Mouse (Mus musculus) heart, postnatal 25 days (tissue): ENCODE measurements around the gene Itpa. TPM values are rescaled to one million over a fixed set of nuclear protein-coding genes. Genes with fewer than 3 reads are reported as not detected.
"Not testable (repeated sequence)": the region's sequence is repeated elsewhere in the genome, so short reads cannot be mapped to it uniquely, and the experiment has no call there.

Source experiments
- DNase-seq: peaks from one replicate; pipeline ENCODE4 v3.0.0; 2022; ENCODE audit warnings: low spot score
- intact Hi-C: fragments of 180-260 bp; cut with DNase I; formaldehyde crosslinking; loops from one replicate; pipeline ENCODE4 v1.15.1; 2025
- total RNA-seq, 2 experiments: library from RNA; stranded (reverse); gene quantifications; 2 replicates each; pipeline ENCODE4 v1.2.3; 2021

The Itpa gene
- 10 to 100 TPM; 18.2 to 24.1 TPM for total RNA-seq

- intact Hi-C loops: loop anchor here (10.0 kb wide), 1 partner anchor 243 kb away; the partner anchor contains the start of genes Pced1a and Vps16
- DNase-seq: peak; percentile 78
Observed at GRCm38 (mm10) chr2:130667559-130667958, at the start of gene Itpa. Gene Itpa (plus strand): TSS chr2:130667610.

DNA sequence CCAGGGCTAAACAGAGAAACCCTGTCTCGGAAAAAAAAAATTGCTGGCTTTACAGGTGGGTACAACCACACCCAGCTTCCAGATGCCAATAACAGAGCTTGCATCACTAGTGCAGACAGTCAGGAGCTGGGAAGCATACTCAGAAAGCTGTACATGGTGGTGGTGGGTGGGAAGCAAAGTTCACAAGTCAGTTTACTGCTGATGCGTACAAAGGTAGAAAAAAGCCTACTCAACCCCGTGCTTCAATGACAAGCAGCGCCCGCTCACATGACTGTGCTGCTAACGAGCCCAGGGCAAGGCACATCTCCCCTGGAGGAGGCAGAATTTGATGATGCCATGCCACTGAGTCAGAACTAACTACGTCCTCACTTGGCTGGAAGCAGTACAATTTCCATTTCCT is 48.4 kb upstream of the Itpa start:
- intact Hi-C loops: no loop called here

GRCm38 (mm10) chr2:130628424-130628823 is 39.0 kb upstream of the Itpa start:
- intact Hi-C loops: no loop called here
- DNase-seq: no peak

More for the DNA sequence above, 48.4 kb upstream of the Itpa start:
- no peak for DNase-seq

GRCm38 (mm10) chr2:130629080-130629838 is 38.2 kb upstream of the Itpa start:
- DNase-seq: no peak
- intact Hi-C loops: no loop called here

DNA sequence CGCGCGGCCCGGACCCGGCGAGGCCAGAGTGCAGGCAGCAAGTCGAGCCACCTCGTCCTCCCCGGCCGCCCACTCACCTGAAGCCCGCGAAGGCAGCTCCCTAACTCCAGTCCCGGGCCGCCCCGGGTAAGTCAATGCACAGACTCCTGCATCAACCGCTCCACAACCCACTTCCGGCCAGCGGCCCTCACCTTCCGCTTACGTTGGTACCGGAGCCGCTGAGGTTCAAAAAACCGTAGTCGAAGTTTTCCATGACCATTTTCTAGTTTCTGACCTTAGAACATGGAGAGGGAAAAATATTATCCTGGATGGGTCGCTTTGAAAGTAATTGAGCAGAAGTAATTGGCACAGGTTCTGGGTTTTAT is 37.6 kb upstream of the Itpa start, which contains the start of the genes Fastkd5 and Ubox5:
TSS of gene Fastkd5 (minus strand) at position 189 of the 365 bp plus-strand sequence.
TSS of gene Ubox5 (minus strand) at position 200 of the 365 bp plus-strand sequence.
- DNase-seq: peak; percentile 72
- intact Hi-C loops: no loop called here

DNA sequence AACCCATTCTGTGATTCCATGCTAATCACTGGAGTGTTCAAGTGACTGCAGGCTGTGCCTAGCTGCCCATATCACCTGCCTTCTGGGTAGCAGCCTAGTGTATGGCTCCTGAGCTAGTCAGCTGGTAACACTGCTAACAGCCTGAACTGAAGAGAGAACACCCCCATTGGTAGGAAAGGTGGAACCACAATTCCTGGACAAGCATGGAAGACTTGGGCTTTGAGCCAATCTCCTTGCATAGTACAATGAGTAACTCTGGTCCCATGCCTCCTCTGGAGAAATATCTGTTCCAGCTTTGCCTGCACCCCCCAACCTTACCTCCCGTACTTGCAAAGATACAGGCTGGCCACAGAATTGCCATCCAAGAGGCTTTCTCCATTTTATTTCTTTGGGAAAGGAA is 35.0 kb upstream of the Itpa start:
- intact Hi-C loops: no loop called here
- no peak for DNase-seq

GRCm38 (mm10) chr2:130632887-130633675 is 34.3 kb upstream of the Itpa start:
- intact Hi-C loops: no loop called here

DNA sequence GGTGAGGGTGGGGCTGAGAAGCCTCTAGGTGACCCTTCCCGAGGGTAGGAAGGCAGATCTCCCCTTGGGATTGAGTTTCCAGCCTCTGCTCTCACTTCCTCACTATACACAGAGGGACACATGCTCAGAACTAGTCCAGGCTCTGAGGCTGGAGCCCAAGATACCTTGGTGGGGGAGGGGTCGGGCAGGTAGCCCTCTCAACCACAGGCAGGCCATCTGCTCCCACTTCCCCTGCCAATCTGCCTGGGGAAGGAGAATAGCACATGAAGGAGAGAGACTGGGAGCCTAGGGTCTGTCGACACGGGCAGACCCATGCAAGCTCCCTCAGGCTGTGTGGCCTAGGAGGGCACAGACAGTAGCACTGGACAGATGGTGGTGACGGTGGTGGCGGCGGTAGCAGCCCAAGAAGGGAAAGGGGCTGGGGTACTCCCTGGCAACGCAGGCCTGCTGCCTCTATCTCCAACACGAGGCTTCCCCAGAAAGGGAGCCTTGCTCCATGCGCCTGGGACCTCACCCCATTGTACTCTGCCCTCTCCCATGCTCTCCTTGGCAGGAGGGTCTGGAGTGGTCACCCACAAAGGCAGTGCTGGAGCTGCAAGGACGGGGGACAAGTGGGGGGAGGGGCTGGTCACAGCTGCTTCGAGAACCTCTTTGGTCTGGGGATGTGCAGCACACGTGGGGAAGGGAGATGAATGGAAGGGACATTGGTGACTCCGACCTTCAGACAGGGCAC is 33.2 kb upstream of the Itpa start:
- DNase-seq: no peak
- intact Hi-C loops: no loop called here

More at GRCm38 (mm10) chr2:130632887-130633675, 34.3 kb upstream of the Itpa start:
- no peak for DNase-seq

DNA sequence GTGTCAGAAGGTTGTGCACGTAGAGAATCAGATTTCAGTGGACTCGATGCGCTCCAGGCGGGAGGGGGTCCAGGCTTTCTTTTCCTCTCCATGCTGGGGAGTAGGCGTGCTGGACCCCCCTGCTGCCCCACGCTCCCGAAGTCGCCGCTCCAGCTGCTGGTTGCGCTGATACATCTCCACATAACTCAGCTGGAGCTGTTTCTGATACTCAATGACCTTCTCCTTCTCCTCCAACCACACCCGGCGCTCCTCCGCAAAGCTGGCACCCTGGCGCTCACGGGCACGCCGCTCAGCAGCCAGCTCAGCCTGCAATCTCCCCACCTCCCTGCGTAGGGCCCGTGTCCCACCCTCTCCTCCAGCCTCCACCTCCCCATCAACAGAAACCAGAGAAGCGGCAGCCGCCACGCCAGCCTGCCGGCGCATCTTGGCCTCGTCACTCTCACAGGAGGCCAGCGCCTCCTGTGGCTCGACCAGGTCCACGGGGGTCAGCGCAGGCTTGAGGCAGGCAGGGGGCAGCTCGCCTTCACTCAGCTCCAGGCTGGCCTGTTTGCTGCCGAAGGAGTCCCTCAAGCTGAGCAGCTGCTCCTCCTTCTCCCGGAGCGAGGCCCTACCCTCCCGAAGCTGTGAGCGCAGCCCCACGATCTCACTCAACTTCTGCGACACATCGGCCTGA is 32.5 kb upstream of the Itpa start:
- intact Hi-C loops: no loop called here
- DNase-seq: no peak

- intact Hi-C loops: no loop called here
- DNase-seq: no peak
Observed at GRCm38 (mm10) chr2:130635847-130636246, 31.6 kb upstream of the Itpa start.

DNA sequence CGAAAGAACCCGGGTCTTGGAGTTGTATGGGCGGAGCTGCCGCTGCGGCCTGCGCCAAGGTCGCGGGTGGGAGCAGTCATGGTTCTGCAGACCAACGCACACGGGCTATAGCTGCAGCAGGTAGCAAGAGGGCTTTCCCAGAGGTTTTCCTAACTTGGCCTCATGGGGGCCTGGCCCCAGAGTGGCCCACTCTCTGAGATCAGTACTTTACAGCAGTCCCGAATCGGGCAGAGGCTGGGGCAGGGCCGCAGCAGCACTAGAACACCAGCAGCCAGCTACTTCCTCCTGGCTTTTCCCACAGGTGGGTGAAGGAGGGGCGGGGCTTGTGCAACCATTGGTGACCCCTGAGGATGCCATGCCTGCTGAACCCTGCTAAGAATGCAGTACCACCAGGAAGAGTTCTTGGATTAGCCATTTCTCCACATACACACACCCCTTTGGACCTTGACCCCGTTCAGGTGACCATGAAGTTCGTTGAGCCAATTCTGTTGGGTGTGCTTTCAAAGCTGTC is 29.3 kb upstream of the Itpa start:
- intact Hi-C loops: no loop called here

DNA sequence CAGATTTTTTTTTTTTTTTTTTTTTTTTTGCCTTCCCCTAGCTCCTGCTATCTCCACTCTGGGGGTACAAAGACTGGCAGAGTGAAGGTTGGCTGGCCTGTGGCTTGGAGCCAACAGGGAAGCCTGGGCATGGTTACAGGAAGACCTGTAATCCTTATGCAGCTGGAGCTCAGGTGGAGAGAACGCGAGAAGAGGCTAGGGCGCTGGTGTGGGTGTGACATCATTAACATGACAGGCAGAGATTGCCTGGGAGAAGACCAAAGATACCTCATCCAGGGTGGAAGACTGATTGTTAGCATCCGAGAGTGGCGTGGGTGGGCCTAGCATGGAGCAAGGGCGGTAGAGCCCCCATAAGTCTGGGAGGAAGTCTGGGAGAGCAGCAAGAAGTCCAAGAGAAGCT is 28.1 kb upstream of the Itpa start:
- DNase-seq: no peak
- intact Hi-C loops: no loop called here

More for the DNA sequence above, 29.3 kb upstream of the Itpa start:
- DNase-seq: no peak

DNA sequence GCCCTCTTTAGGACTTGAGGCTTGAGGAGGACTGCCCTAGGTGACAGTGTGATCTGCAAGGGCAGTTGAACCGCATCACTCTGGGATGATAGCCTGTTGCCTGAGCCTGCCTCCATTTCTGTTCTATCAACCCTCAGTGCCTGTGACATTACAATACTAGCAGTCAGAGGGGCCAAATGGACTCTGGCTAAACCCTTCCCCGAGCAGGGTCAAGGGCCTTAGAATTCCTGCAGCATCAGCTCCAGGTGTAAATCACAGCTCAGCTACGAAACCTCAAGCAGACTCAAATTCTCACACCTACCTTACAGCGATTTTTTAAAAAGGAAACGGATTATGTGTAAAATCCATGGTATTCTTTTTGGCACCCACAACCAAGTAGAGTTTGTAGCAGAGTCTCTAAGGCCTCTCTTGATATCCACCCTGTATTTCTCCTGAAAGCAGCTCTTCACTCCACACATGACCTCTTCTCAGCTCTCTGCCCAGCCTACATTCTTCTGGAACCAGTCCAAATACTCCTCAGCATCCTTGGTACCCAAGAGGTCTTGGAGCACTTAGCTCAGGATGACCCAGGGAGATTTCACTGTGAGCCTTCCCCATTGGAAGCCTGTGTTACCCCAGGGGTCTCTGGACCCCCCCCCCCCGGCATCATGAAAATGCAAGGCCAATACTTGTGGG is 25.9 kb upstream of the Itpa start:
- DNase-seq: no peak
- intact Hi-C loops: no loop called here

DNA sequence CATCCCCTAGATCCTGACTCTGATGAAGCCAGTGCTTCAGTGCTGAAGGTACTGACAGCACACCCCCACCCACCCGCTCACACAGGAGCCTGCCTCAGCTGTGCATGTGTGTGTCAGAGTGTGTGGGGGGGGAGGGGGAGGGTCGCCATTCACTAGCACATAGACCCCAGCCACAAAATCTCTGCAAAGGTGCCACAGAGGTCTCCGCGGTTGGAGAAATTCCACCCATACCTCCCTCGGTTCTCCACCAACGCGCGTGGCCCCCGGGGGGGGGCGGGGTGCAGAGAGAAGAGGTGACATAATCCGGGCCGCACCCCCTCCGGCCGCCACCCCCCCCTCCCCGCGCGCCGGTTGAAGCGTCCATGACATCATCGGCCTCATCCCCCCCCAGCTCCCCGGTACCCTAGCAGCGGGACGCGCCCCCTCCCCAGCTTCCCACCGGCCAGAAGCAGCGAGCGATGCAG is 25.2 kb upstream of the Itpa start:
- intact Hi-C loops: no loop called here
- DNase-seq: no peak

DNA sequence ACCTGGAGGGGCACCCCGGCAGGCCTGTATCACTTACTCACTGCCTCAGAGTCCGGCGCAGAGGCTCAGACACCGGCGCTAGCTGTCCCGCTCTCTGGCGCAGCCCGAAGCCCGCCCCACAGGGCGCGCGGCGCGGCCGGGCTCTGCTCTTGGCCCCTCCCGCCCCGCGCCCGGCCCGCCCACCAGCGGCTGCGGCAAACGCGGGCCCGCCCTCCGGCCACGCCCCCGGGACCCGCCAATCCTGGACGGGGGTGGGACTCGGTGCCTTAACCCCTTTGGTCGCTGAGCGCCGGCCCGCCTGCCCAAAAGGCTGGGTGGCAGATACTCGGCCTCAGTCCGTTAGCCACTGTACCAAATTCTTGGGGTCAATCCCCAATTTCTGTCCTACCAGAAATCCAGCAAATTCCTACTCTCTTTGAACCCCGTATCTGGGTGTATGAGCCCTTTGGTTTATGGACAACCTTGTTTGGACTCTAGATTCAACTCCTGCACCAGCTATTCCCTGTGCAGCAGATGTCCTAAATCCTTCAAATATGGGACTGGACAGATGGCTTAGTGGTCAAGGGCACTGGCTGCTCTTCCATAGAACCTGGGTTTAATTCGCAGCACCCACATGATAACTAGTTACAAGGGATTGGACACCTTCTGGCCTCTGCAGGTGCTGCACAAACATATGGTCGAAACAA is 24.6 kb upstream of the Itpa start, which contains the start of gene Lzts3:
TSS of gene Lzts3 (minus strand) at position 120 of the 686 bp plus-strand sequence.
- DNase-seq: peak; percentile 84
- intact Hi-C loops: no loop called here

- intact Hi-C loops: no loop called here
- DNase-seq: no peak
Observed at GRCm38 (mm10) chr2:130645198-130645597, 22.2 kb upstream of the Itpa start.

DNA sequence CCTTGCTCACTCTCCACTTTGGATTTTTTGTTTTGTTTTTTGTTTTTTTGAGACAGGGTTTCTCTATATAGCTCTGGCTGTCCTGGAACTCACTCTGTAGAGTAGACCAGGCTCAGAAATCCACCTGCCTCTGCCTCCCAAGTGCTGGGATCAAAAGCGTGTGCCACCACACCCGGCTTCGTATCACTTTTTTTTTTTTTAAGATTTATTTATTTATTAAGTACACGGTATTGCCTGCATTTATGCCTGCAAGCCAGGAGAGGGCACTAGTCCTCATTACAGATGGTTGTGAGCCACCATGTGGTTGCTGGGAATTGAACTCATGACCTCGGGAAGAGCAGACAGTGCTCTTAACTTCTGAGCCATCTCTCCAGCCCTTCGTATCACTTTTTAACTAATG is 18.4 kb upstream of the Itpa start:
- DNase-seq, intact Hi-C loops: not testable (repeated sequence)

- intact Hi-C loops: no loop called here
- no peak for DNase-seq
Observed at GRCm38 (mm10) chr2:130653303-130653702, 14.1 kb upstream of the Itpa start.
